Mouse (Mus musculus): Measurements from ENCODE around the gene Ppp1r37. TPM values are rescaled to one million over a fixed set of nuclear protein-coding genes. Genes with fewer than 3 reads are reported as not detected.

Gene Ppp1r37
- total RNA-seq, 1 experiment = 25.3 TPM

DNA sequence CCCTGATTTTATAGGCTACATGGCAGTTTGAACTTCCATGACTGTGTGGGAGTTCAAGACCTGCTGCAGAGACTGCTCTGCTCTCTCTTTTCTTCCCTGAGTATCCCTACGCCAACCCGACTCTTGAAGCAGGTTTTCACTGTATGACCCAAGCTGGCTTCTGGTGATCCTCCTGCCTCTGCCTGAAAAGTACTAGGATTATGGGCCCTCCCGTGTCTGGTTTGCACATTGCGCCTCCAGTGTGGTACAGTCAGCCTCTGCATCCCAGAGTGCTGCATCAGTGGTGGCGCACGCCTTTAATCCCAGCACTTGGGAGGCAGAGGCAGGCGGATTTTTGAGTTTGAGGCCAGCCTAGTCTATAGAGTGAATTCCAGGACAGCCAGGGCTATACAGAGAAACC lies 53.1 kb downstream of the Ppp1r37 start:
- peaks cover 0 to 10% of the 10 kb centered on the region in 2 experiments; a peak in 2 of 4 replicates for H3K4me1 ChIP-seq (ENCODE audit: control insufficient read depth in 2 of 2, insufficient read depth in 2 of 2, low read length in 2 of 2, poor library complexity in 1 of 2)
- TF ChIP-seq MAFK (IDR thresholded peaks at IDR 0.05; ENCODE audit: insufficient read depth, low read depth, low read length) (no peak), CHD2 (IDR thresholded peaks at IDR 0.05; ENCODE audit: low read depth, low read length) (no peak), HCFC1 (IDR thresholded peaks at IDR 0.05; ENCODE audit: borderline replicate concordance, insufficient read depth, low read length) (no peak), ZNF384 (IDR thresholded peaks at IDR 0.05; ENCODE audit: low read depth, low read length) (no peak), ZC3H11A (IDR thresholded peaks at IDR 0.05; ENCODE audit: borderline replicate concordance, low read depth, low read length) (no peak)
- no peak overlapping the region for H3K9ac ChIP-seq (ENCODE audit: insufficient read depth, low read depth, low read length, poor library complexity, severe bottlenecking)
- 0 out of 4 replicates have a peak overlapping the region, but pooled peaks of 1 of the 2 experiments have one; percentile 87 for H3K4me3 ChIP-seq (ENCODE audit: insufficient read depth in 1 of 2, low read depth in 1 of 2, low read length in 2 of 2, poor library complexity in 1 of 2, severe bottlenecking in 1 of 2)
- in situ Hi-C loops (cut with MboI; ENCODE audit: low sequenced_read_pairs in 2 of 2, unreplicated experiment in 2 of 2) = no loop called here
- no peaks in the 10 kb centered on the region for H3K36me3 ChIP-seq (ENCODE audit: control insufficient read depth, insufficient read depth, low read length, poor library complexity, severe bottlenecking)
- H3K9me3 ChIP-seq (ENCODE audit: control insufficient read depth, insufficient read depth, low read depth, low read length) = no peaks in the 10 kb centered on the region
- no peak overlapping the region for H3K27ac ChIP-seq (ENCODE audit: insufficient read depth, low read depth, low read length, poor library complexity, severe bottlenecking)
- no peak for DNase-seq (ENCODE audit: low read depth, low spot score)

- H3K9ac ChIP-seq (ENCODE audit: insufficient read depth, low read depth, low read length, poor library complexity, severe bottlenecking) = peak overlapping the region; percentile 86
- peak overlapping the region; percentile 87 to 96 for H3K4me3 ChIP-seq (ENCODE audit: insufficient read depth in 1 of 2, low read depth in 1 of 2, low read length in 2 of 2, poor library complexity in 1 of 2, severe bottlenecking in 1 of 2)
- H3K27ac ChIP-seq (ENCODE audit: insufficient read depth, low read depth, low read length, poor library complexity, severe bottlenecking) = 0 out of 2 replicates have a peak overlapping the region, but pooled peaks have one; percentile 22
- no peaks in the 10 kb centered on the region for H3K9me3 ChIP-seq (ENCODE audit: control insufficient read depth, insufficient read depth, low read depth, low read length)
- no peaks in the 10 kb centered on the region for H3K36me3 ChIP-seq (ENCODE audit: control insufficient read depth, insufficient read depth, low read length, poor library complexity, severe bottlenecking)
- in situ Hi-C loops (cut with MboI; ENCODE audit: low sequenced_read_pairs in 2 of 2, unreplicated experiment in 2 of 2) = no loop called here
- peaks cover 0 to 10% of the 10 kb centered on the region in 2 experiments; a peak in 2 of 4 replicates for H3K4me1 ChIP-seq (ENCODE audit: control insufficient read depth in 2 of 2, insufficient read depth in 2 of 2, low read length in 2 of 2, poor library complexity in 1 of 2)
- no peak for TF ChIP-seq HCFC1 (IDR thresholded peaks at IDR 0.05; ENCODE audit: borderline replicate concordance, insufficient read depth, low read length)
- TF ChIP-seq CHD2 (IDR thresholded peaks at IDR 0.05; ENCODE audit: low read depth, low read length) = no peak
- TF ChIP-seq ZNF384 (IDR thresholded peaks at IDR 0.05; ENCODE audit: low read depth, low read length) = no peak
- TF ChIP-seq MAFK (IDR thresholded peaks at IDR 0.05; ENCODE audit: insufficient read depth, low read depth, low read length) = no peak
- no peak for DNase-seq (ENCODE audit: low read depth, low spot score)
These were observed 53.8 kb downstream of the Ppp1r37 start for GRCm38 (mm10) chr7:19508924-19509568.

GRCm38 (mm10) chr7:19508150-19508923 lies 54.5 kb downstream of the Ppp1r37 start, which contains the start of the genes Bloc1s3 and Trappc6a:
Gene Bloc1s3 (minus strand): TSS chr7:19508367.
Gene Trappc6a (plus strand): TSS chr7:19508395.
- Histone ChIP-seq H3K9me3 (ENCODE audit: control insufficient read depth, insufficient read depth, low read depth, low read length) (no peaks in the 10 kb centered on the region), H3K36me3 (ENCODE audit: control insufficient read depth, insufficient read depth, low read length, poor library complexity, severe bottlenecking) (no peaks in the 10 kb centered on the region), H3K27ac (ENCODE audit: insufficient read depth, low read depth, low read length, poor library complexity, severe bottlenecking) (0 out of 2 replicates have a peak within 1 kb of the TSS, but pooled peaks have one; percentile 22), H3K4me1 (ENCODE audit: control insufficient read depth in 2 of 2, insufficient read depth in 2 of 2, low read length in 2 of 2, poor library complexity in 1 of 2) (peaks cover 0 to 8% of the 10 kb centered on the region in 2 experiments; a peak in 1 of 4 replicates), H3K9ac (ENCODE audit: insufficient read depth, low read depth, low read length, poor library complexity, severe bottlenecking) (peak within 1 kb of the TSS; percentile 86), H3K4me3 (ENCODE audit: insufficient read depth in 1 of 2, low read depth in 1 of 2, low read length in 2 of 2, poor library complexity in 1 of 2, severe bottlenecking in 1 of 2) (peak within 1 kb of the TSS; percentile 87 to 96)
- TF ChIP-seq HCFC1 (IDR thresholded peaks at IDR 0.05; ENCODE audit: borderline replicate concordance, insufficient read depth, low read length) (0 out of 2 replicates have a peak, but pooled peaks have one; percentile 39), MAFK (IDR thresholded peaks at IDR 0.05; ENCODE audit: insufficient read depth, low read depth, low read length) (no peak), CHD2 (IDR thresholded peaks at IDR 0.05; ENCODE audit: low read depth, low read length) (peak; percentile 65; the same call in 1 of the 2 replicates)
- peak; percentile 91 for DNase-seq (ENCODE audit: low read depth, low spot score)
- in situ Hi-C loops (cut with MboI; ENCODE audit: low sequenced_read_pairs in 2 of 2, unreplicated experiment in 2 of 2) = no loop called here

- in situ Hi-C loops (cut with MboI; ENCODE audit: low sequenced_read_pairs in 2 of 2, unreplicated experiment in 2 of 2) = no loop called here
- TF ChIP-seq ZNF384 (IDR thresholded peaks at IDR 0.05; ENCODE audit: low read depth, low read length) = no peak
- no peak for TF ChIP-seq CHD2 (IDR thresholded peaks at IDR 0.05; ENCODE audit: low read depth, low read length)
- TF ChIP-seq ZC3H11A (IDR thresholded peaks at IDR 0.05; ENCODE audit: borderline replicate concordance, low read depth, low read length) = no peak
- TF ChIP-seq HCFC1 (IDR thresholded peaks at IDR 0.05; ENCODE audit: borderline replicate concordance, insufficient read depth, low read length) = no peak
- TF ChIP-seq MAFK (IDR thresholded peaks at IDR 0.05; ENCODE audit: insufficient read depth, low read depth, low read length) = no peak
These were observed 55.3 kb downstream of the Ppp1r37 start for GRCm38 (mm10) chr7:19507612-19507981.

More at GRCm38 (mm10) chr7:19507612-19507981, 55.3 kb downstream of the Ppp1r37 start:
- Histone ChIP-seq H3K27ac (ENCODE audit: insufficient read depth, low read depth, low read length, poor library complexity, severe bottlenecking) (0 out of 2 replicates have a peak overlapping the region, but pooled peaks have one; percentile 9), H3K4me3 (ENCODE audit: insufficient read depth in 1 of 2, low read depth in 1 of 2, low read length in 2 of 2, poor library complexity in 1 of 2, severe bottlenecking in 1 of 2) (peak overlapping the region; percentile 67 to 96), H3K9me3 (ENCODE audit: control insufficient read depth, insufficient read depth, low read depth, low read length) (no peaks in the 10 kb centered on the region), H3K4me1 (ENCODE audit: control insufficient read depth in 2 of 2, insufficient read depth in 2 of 2, low read length in 2 of 2, poor library complexity in 1 of 2) (peaks cover 0 to 8% of the 10 kb centered on the region in 2 experiments; a peak in 1 of 4 replicates), H3K9ac (ENCODE audit: insufficient read depth, low read depth, low read length, poor library complexity, severe bottlenecking) (peak overlapping the region; percentile 45), H3K36me3 (ENCODE audit: control insufficient read depth, insufficient read depth, low read length, poor library complexity, severe bottlenecking) (no peaks in the 10 kb centered on the region)
- no peak for DNase-seq (ENCODE audit: low read depth, low spot score)
